Mouse (Mus musculus) stomach, postnatal 0 days (tissue): Measurements from ENCODE around the gene Srebf1. TPM values are rescaled to one million over a fixed set of nuclear protein-coding genes. Genes with fewer than 3 reads are reported as not detected.

Experiments
- ATAC-seq: fragments of 200-750 bp; cut with Nextera tagmentation; 2 replicates; pipeline ENCODE4 v1.8.0; 2017; ENCODE audit not compliant: low FRiP score, low TSS enrichment
- DNase-seq: peaks from one replicate; pipeline ENCODE4 v3.0.0-alpha.2; 2016; ENCODE audit warnings: low spot score
- H3K27ac ChIP-seq: fragments of 300-500 bp; sonication (generic); replicated peaks from 2 replicates; pipeline ENCODE4 v1.5.1; 2014; ENCODE audit warnings: mild to moderate bottlenecking, control low read depth
- H3K27me3 ChIP-seq: fragments of 300-500 bp; sonication (generic); 2 replicates; pipeline ENCODE4 v1.6.1; 2014; ENCODE audit warnings: low read length; ENCODE audit not compliant: control insufficient read depth, insufficient read depth
- H3K36me3 ChIP-seq: fragments of 300-500 bp; sonication (generic); 2 replicates; pipeline ENCODE4 v1.6.1; 2014; ENCODE audit warnings: low read length, mixed read lengths; ENCODE audit not compliant: control insufficient read depth, insufficient read depth
- H3K4me1 ChIP-seq: fragments of 300-500 bp; sonication (generic); replicated peaks from 2 replicates; pipeline ENCODE4 v1.6.1; 2014; ENCODE audit warnings: antibody characterized with exemption; ENCODE audit not compliant: control insufficient read depth, insufficient read depth
- H3K4me2 ChIP-seq: fragments of 300-500 bp; sonication (generic); replicated peaks from 2 replicates; pipeline ENCODE4 v1.6.1; 2014; ENCODE audit warnings: low read depth, mild to moderate bottlenecking, control low read depth, moderate library complexity
- H3K4me3 ChIP-seq: fragments of 300-500 bp; sonication (generic); 2 replicates; pipeline ENCODE4 v1.5.1; 2014; ENCODE audit warnings: low read depth, low read length, control low read depth
- H3K9ac ChIP-seq: fragments of 300-500 bp; sonication (generic); 2 replicates; pipeline ENCODE4 v1.6.1; 2014; ENCODE audit warnings: mild to moderate bottlenecking, low read length, control low read depth, mixed read lengths
- H3K9me3 ChIP-seq: fragments of 300-500 bp; sonication (generic); 2 replicates; pipeline ENCODE4 v1.6.1; 2016; ENCODE audit warnings: low read length; ENCODE audit not compliant: control insufficient read depth
- CTCF ChIP-seq: IDR thresholded peaks from 2 replicates; pipeline ENCODE4 v1.5.1; 2016; ENCODE audit warnings: antibody characterized with exemption, low read depth, mild to moderate bottlenecking, moderate library complexity
- EP300 ChIP-seq: optimal IDR thresholded peaks from 2 replicates; pipeline ENCODE3; 2016; ENCODE audit warnings: antibody characterized with exemption
- WGBS: fragments of 180-500 bp; shearing (Covaris S2); extraction: QIAGEN DNeasy Blood & Tissue Kit; methylation state at CpG from one replicate; pipeline ENCODE4 v1.1.7; 2014; 5-methylcytosine and 5-hydroxymethylcytosine counted together
- polyA plus RNA-seq: library from polyadenylated mRNA; unstranded; fragments of >200 nt; fragmentation: Nextera tagmentation; extraction: Ambion mirVana; gene quantifications from 2 replicates; pipeline ENCODE4 v1.2.1, GENCODE M21; 2015

Srebf1 gene
- polyA plus RNA-seq, 1 experiment from 2014 or later: 44.7 TPM

GRCm38 (mm10) chr11:60202710-60203638 lies 19.4 kb downstream of the Srebf1 start:
- Histone ChIP-seq H3K4me1 (no peaks in the 10 kb centered on the region), H3K27me3 (no peaks in the 10 kb centered on the region), H3K27ac (no peak overlapping the region), H3K36me3 (peaks cover 66% of the 10 kb centered on the region), H3K4me2 (no peak overlapping the region), H3K4me3 (no peak overlapping the region), H3K9ac (no peak overlapping the region), H3K9me3 (no peaks in the 10 kb centered on the region)
- no peak for DNase-seq
- WGBS: 91% methylated on average over 26 of the region's 26 CpGs
- no peak for ATAC-seq
- no peak for TF ChIP-seq CTCF
- TF ChIP-seq EP300: no peak

DNA sequence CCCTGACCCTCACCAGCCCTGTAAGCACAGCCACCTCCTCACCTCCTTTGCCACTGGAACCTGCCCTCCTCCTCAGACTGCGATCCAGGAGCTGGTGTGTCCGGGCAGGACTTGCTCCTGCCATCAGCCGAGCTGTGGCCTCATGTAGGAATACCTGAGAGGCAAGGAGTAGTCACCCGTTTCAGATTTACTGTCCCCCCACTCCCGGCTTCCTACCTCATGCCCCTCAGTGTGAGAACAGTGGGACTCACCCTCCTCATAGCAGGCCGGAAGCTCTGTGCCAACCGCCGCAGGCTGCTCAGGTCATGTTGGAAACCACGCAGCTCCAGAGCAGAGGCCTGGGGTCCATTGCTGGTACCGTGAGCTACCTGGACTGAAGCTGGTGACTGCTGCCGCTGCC lies 22.0 kb downstream of the Srebf1 start:
- Histone ChIP-seq H3K27ac (no peak overlapping the region; the same call in 1 of the 2 replicates), H3K9ac (no peak overlapping the region), H3K4me2 (no peak overlapping the region), H3K27me3 (no peaks in the 10 kb centered on the region), H3K4me1 (no peaks in the 10 kb centered on the region), H3K4me3 (no peak overlapping the region), H3K36me3 (peaks cover 58% of the 10 kb centered on the region), H3K9me3 (no peaks in the 10 kb centered on the region)
- WGBS: 80% methylated on average over 11 of the region's 11 CpGs
- no peak for ATAC-seq
- no peak for DNase-seq
- TF ChIP-seq CTCF: no peak
- no peak for TF ChIP-seq EP300

DNA sequence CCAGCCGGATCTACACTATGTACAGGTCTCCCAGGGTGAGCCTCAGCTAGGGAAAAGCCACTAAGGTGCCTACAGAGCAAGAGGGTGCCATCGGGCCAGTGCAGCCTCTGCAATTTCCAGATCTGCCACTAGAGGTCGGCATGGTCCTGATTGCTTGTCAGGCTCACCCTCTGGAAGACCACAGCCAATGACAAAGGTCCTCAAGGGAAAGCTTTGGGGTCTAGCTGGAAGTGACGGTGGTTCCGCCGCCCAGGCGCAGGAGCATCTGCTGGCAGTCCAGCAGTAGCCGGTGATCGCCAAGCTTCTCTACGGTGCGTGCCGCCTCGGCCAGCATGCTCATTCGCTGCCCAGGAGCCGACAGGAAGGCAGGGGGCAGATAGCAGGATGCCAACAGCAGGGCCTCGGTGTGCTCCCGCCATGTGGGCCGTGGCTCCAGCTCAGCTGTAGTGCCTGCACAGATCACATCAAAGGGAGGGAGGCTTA lies 22.6 kb downstream of the Srebf1 start:
- peaks cover 57% of the 10 kb centered on the region for H3K36me3 ChIP-seq
- 27% methylated on average over 16 of the region's 18 CpGs for WGBS

DNA sequence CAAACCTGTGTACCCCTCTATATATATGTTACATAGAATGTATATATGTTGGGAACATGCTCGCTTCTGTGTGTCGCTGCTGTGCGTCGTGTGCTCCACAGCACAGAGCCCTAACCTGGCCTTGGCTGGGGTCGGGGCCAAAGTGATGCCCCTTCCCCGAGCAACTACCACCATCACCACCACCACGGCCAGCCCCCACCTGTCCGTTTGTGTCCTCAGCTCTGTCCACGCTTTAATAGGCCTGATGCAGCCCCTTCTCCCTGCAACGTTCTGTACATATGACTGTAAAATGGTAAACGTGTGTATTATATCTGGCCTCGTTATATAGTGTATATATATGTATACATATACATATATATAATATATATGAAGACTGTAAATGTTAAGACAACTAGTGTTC lies 23.7 kb downstream of the Srebf1 start:
- WGBS: 78% methylated on average over 12 of the region's 12 CpGs
- no peak overlapping the region for H3K27ac ChIP-seq
- no peak for DNase-seq

More for the DNA sequence above, 22.6 kb downstream of the Srebf1 start:
- no peaks in the 10 kb centered on the region for H3K27me3 ChIP-seq
- no peaks in the 10 kb centered on the region for H3K4me1 ChIP-seq
- no peak overlapping the region for H3K4me2 ChIP-seq
- ATAC-seq (peak; percentile 60), DNase-seq (peak; percentile 92)
- H3K9ac ChIP-seq: no peak overlapping the region
- no peak overlapping the region for H3K4me3 ChIP-seq
- TF ChIP-seq CTCF: peak; percentile 99
- TF ChIP-seq EP300: no peak
- 0 out of 2 replicates have a peak, but pooled peaks cover 2% of the 10 kb centered on the region for H3K9me3 ChIP-seq
- no peak overlapping the region for H3K27ac ChIP-seq

DNA sequence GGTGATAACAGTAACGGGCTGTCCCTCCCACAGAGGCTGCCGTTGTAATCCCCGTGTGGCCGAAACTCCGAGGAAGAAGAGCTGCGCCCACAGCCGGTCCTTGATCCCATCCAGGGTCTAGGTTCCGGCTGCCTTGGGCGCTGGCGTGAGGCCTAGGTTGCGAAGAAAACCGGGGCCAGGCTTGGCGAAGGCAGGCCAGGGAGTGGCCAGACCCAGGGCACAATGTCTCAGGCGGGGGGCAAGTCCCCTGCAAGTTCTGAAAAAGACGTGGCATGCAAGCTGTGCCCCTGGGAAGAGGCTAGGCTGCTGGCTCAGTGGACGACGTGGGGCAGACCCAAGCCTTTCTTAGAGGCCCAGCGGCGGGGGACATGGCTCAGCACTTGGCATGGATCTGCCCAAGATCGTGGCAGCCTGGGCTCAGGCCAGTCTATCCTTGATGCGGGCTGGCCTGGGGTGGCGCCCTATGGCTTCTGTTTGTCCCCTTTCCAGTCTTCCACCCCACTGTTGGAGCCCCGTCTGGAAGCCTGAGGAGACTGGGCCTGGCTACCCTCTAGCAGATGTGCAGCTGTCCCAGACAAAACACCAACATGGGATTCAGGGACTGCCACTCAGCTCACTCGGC lies 24.3 kb downstream of the Srebf1 start:
- Histone ChIP-seq H3K4me3 (no peak overlapping the region), H3K4me2 (no peak overlapping the region), H3K9ac (no peak overlapping the region), H3K27me3 (no peaks in the 10 kb centered on the region), H3K9me3 (0 out of 2 replicates have a peak, but pooled peaks cover 2% of the 10 kb centered on the region), H3K27ac (no peak overlapping the region; the same call in 1 of the 2 replicates), H3K4me1 (no peaks in the 10 kb centered on the region), H3K36me3 (peaks cover 46% of the 10 kb centered on the region)
- ATAC-seq (no peak), DNase-seq (no peak)
- TF ChIP-seq EP300: no peak
- TF ChIP-seq CTCF: no peak
- WGBS: 66% methylated on average over 24 of the region's 24 CpGs

More for the DNA sequence above, 23.7 kb downstream of the Srebf1 start:
- TF ChIP-seq EP300: no peak
- TF ChIP-seq CTCF: no peak
- H3K9me3 ChIP-seq: 0 out of 2 replicates have a peak, but pooled peaks cover 2% of the 10 kb centered on the region
- ATAC-seq: no peak
- H3K9ac ChIP-seq: no peak overlapping the region
- no peaks in the 10 kb centered on the region for H3K27me3 ChIP-seq
- H3K4me1 ChIP-seq: no peaks in the 10 kb centered on the region
- no peak overlapping the region for H3K4me3 ChIP-seq
- no peak overlapping the region for H3K4me2 ChIP-seq
- peaks cover 51% of the 10 kb centered on the region for H3K36me3 ChIP-seq
